In genomic region chr4:63316076-63316746, GRCm38 (mm10) we compare ENCODE assay signal across 8 mouse cellular contexts. TPM values are rescaled to one million over a fixed set of nuclear protein-coding genes. Genes with fewer than 3 reads are reported as not detected.
DNase-seq lines count a peak whose midpoint lies in the region; ATAC-seq and TF ChIP-seq lines count a peak whose summit lies in the region.

No protein-coding gene starts in this region.

- no peak overlapping the region for H3K4me3 ChIP-seq in lung, embryonic 14.5 days (ENCODE audit: low read depth, low read length)
- no peak overlapping the region for H3K4me3 ChIP-seq in lung, adult 2 months (replicated peaks; ENCODE audit: extremely low read depth, low read depth, low read length)
- H3K4me3 ChIP-seq in liver, embryonic 11.5 days (ENCODE audit: low read depth, low read length), result no peak overlapping the region

- no peaks in the 10 kb centered on the region for H3K9me3 ChIP-seq in lung, embryonic 14.5 days (ENCODE audit: low read depth, low read length)
- H3K9me3 ChIP-seq in liver, embryonic 11.5 days (ENCODE audit: control insufficient read depth, low read length), result no peaks in the 10 kb centered on the region

- no peak overlapping the region for H3K4me2 ChIP-seq in lung, embryonic 14.5 days
- H3K4me2 ChIP-seq in liver, embryonic 11.5 days, result no peak overlapping the region

- no peak overlapping the region for H3K27ac ChIP-seq in lung, embryonic 14.5 days (ENCODE audit: low read depth)
- no peak overlapping the region for H3K27ac ChIP-seq in liver, embryonic 11.5 days (ENCODE audit: low read depth, low read length)

- no peak for TF ChIP-seq CTCF in lung, embryonic 14.5 days (IDR thresholded peaks at IDR 0.05; ENCODE audit: low read depth)
- TF ChIP-seq CTCF in lung, adult 2 months (IDR thresholded peaks at IDR 0.05; ENCODE audit: insufficient read depth, low read length), result no peak

- H3K9ac ChIP-seq in lung, embryonic 14.5 days, result no peak overlapping the region
- no peak overlapping the region for H3K9ac ChIP-seq in liver, embryonic 11.5 days (ENCODE audit: low read depth, low read length)

- 63% methylated on average over 9 of the region's 9 CpGs for WGBS in lung, embryonic 14.5 days
- 59% methylated on average over 9 of the region's 9 CpGs for WGBS in lung, adult 2 months
- 64% methylated on average over 9 of the region's 9 CpGs for WGBS in liver, embryonic 11.5 days

- TF ChIP-seq POLR2A in lung, adult 2 months (IDR thresholded peaks at IDR 0.05; ENCODE audit: borderline replicate concordance, extremely low read depth, low read depth, low read length), result no peak

- DNase-seq in lung, embryonic 14.5 days, result peak; percentile 12
- DNase-seq in lung, adult 2 months, result no peak
- peak; percentile 46 to 61 for DNase-seq in adrenal gland, adult 18-20 months (ENCODE audit: low spot score in 2 of 2)
- DNase-seq in gastrocnemius, postnatal 25 days, result peak; percentile 58
- DNase-seq in kidney, postnatal 14 days, result peak; percentile 43
- no peak for DNase-seq in left cerebral cortex, adult 9 months (ENCODE audit: low spot score in 2 of 2)
- DNase-seq in thymus, postnatal 10 days (ENCODE audit: low spot score in 2 of 2), result no peak
- no peak for DNase-seq in liver, embryonic 11.5 days (ENCODE audit: low spot score)

- peak; percentile 43; the same call in 1 of the 2 replicates for ATAC-seq in lung, embryonic 14.5 days (ENCODE audit: insufficient read depth)
- no peak for ATAC-seq in liver, embryonic 11.5 days (replicated peaks; ENCODE audit: low FRiP score)

- peaks cover 69% of the 10 kb centered on the region for H3K36me3 ChIP-seq in lung, embryonic 14.5 days (ENCODE audit: insufficient read depth)
- H3K36me3 ChIP-seq in liver, embryonic 11.5 days (ENCODE audit: control insufficient read depth, insufficient read depth, low read length), result no peaks in the 10 kb centered on the region

- H3K27me3 ChIP-seq in lung, embryonic 14.5 days (ENCODE audit: insufficient read depth, low read length), result no peaks in the 10 kb centered on the region
- H3K27me3 ChIP-seq in liver, embryonic 11.5 days (replicated peaks; ENCODE audit: control insufficient read depth, insufficient read depth, low read length), result no peaks in the 10 kb centered on the region

- no peaks in the 10 kb centered on the region for H3K4me1 ChIP-seq in lung, embryonic 14.5 days (ENCODE audit: insufficient read depth)
- H3K4me1 ChIP-seq in lung, adult 2 months (ENCODE audit: control insufficient read depth, insufficient read depth, low read length), result no peaks in the 10 kb centered on the region; the same call in 1 of the 2 replicates
- no peaks in the 10 kb centered on the region for H3K4me1 ChIP-seq in liver, embryonic 11.5 days (replicated peaks; ENCODE audit: control insufficient read depth, insufficient read depth, low read length)

RNA-seq across cellular contexts. Expression of gene Orm1, which starts 28.1 kb away (rescaled TPM):
- polyA plus RNA-seq in lung, embryonic 14.5 days (2014; fragmentation: Nextera tagmentation; extraction: Ambion mirVana), result not detected in 2 replicates
- 3.9 and 4.7 TPM in 2 replicates for polyA plus RNA-seq in lung, adult 2 months (2012; rRNA removed)
- 100 to 1,000 TPM in 1 of 2 experiments, 10 to 100 TPM in 1; 44.2 to 127 TPM for total RNA-seq in adrenal gland, adult 18-20 months (2021)
- total RNA-seq in gastrocnemius, postnatal 25 days (2021), result 10 to 100 TPM in 1 of 2 experiments, under 1 TPM in 1; 0.38 to 13.6 TPM
- polyA plus RNA-seq in liver, embryonic 11.5 days (2014; fragmentation: Nextera tagmentation; extraction: Ambion mirVana), result not detected in 2 replicates

RNA-seq across cellular contexts. Expression of gene Orm3, which starts 39.8 kb away (rescaled TPM):
- polyA plus RNA-seq in lung, embryonic 14.5 days (2014; fragmentation: Nextera tagmentation; extraction: Ambion mirVana), result not detected in 2 replicates
- 0.22 and 0.50 TPM in 2 replicates for polyA plus RNA-seq in lung, adult 2 months (2012; rRNA removed)
- 10 to 100 TPM; 12.2 to 13.7 TPM for total RNA-seq in adrenal gland, adult 18-20 months (2021)
- under 1 TPM in 1 of 2 experiments, not detected in 1; 0.38 TPM for total RNA-seq in gastrocnemius, postnatal 25 days (2021)
- not detected in 2 replicates for polyA plus RNA-seq in liver, embryonic 11.5 days (2014; fragmentation: Nextera tagmentation; extraction: Ambion mirVana)

RNA-seq across cellular contexts. Expression of gene Orm2, which starts 46.0 kb away (rescaled TPM):
- not detected in 2 replicates for polyA plus RNA-seq in lung, embryonic 14.5 days (2014; fragmentation: Nextera tagmentation; extraction: Ambion mirVana)
- polyA plus RNA-seq in lung, adult 2 months (2012; rRNA removed), result 0.45 and 0.49 TPM in 2 replicates
- 10 to 100 TPM in 1 of 2 experiments, 1 to 10 TPM in 1; 3.1 to 11.3 TPM for total RNA-seq in adrenal gland, adult 18-20 months (2021)
- 1 to 10 TPM in 1 of 2 experiments, not detected in 1; 1.8 TPM for total RNA-seq in gastrocnemius, postnatal 25 days (2021)
- polyA plus RNA-seq in liver, embryonic 11.5 days (2014; fragmentation: Nextera tagmentation; extraction: Ambion mirVana), result not detected in 2 replicates

Comparison
In these comparisons a context has a peak if more than half of its experiments do, and no peak if none do; other contexts are left out.
1. DNase-seq: peak in lung, embryonic 14.5 days (single experiment), adrenal gland, adult 18-20 months (2 of 2), gastrocnemius, postnatal 25 days (single experiment) and kidney, postnatal 14 days (single experiment); none in lung, adult 2 months (single experiment), left cerebral cortex, adult 9 months (0 of 2), thymus, postnatal 10 days (0 of 2) and liver, embryonic 11.5 days (single experiment).